Mouse (Mus musculus) urinary bladder, adult 2 months (tissue): ENCODE measurements at regions not wholly inside any gene's neighbourhood (a gene's known extent, or its start where the extent isn't known, plus 50 kb on each side); places are given as distances from the start of the nearest gene placed in this dataset.

Source experiments
- DNase-seq: peaks from one replicate; pipeline ENCODE4 v3.0.0; 2022; ENCODE audit warnings: low spot score

- no peak for DNase-seq
These were observed 247.6 kb upstream of the Habp2 start for GRCm38 (mm10) chr19:56039091-56040004.

DNA sequence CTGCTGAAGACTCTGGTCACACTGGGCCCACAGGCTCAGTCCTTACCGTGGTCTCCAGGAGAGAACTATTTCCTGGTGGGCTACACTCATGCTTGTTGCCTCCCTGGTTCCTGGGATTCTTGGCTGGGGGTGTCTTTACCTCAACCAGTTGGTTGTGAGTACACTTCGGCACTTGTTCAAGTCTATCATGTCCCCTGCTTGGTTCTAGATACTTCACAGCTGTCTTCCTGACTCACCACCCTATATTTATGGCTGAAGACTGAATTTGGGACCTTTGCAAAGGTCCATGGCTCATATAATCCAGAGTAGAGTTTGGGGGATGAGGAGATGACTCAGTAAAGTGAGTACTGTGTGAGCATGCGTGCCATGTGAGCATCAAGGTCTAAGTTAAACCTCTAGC lies 245.0 kb upstream of the Habp2 start:
- no peak for DNase-seq

GRCm38 (mm10) chr19:56046784-56047390 lies 240.1 kb upstream of the Habp2 start:
- DNase-seq, result no peak

- DNase-seq, result no peak
These were observed 232.8 kb upstream of the Habp2 start for GRCm38 (mm10) chr19:56054186-56054585.

GRCm38 (mm10) chr19:56056397-56056796 lies 230.5 kb upstream of the Habp2 start:
- no peak for DNase-seq

GRCm38 (mm10) chr19:56061882-56062540 lies 224.9 kb upstream of the Habp2 start:
- no peak for DNase-seq

DNA sequence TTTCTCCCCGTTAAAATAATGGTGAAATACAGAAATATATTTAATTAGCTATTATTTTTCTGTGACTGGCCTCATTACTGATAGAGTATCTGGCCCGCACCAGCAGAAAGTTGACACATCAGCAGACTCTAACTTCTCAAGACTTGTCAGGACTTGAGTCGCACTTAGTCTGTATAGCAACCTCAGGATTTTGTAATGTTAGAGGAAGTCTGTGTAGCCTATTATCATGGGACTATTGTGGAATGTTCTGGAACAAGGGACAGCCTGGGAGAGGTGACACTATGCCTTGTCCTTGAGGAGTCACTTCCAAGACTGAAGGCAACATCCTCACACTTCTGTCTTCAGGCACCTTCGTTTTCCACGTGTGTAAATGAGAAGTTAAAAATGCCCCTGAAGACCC lies 223.8 kb upstream of the Habp2 start:
- DNase-seq, result no peak

DNA sequence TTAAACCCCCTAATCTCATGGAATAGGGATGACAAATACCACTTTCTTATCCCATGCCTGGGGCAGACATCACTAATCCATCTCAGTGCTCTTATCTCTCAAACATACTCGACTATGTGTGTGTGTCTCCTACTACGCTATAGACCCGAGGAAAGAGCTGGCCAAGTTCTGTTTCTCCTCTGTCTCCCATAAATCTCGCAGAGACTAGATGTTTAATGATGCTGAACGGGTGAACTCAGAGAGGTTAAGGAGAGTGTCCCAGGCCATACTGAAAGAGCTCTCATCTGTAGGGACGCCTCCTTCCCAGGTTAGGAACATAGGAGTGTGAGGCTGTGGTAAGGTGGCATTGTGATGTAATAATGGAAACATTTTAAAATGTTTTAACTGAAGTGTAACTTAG lies 221.2 kb upstream of the Habp2 start:
- no peak for DNase-seq

GRCm38 (mm10) chr19:56068165-56068564 lies 218.8 kb upstream of the Habp2 start:
- DNase-seq, result no peak

DNA sequence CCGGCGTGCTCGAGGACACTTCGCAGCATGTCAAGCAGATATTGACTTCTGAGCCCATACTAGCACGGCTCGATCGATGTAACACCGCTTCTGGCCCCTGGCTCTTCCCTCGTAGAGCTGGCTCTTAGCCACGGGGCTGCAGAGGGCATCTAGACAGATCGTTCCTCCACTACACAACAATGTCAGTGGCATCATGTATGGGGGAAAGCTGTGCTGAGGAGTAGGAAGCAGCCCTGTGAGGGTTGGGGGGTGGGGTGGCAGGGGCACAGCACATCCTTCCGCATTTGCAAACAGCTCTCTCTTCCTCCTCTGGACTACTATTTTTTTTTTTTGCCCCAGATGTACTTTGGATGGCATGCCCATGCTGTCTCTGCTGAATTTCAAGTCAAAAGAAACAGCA lies 218.1 kb upstream of the Habp2 start:
- DNase-seq, result no peak

DNA sequence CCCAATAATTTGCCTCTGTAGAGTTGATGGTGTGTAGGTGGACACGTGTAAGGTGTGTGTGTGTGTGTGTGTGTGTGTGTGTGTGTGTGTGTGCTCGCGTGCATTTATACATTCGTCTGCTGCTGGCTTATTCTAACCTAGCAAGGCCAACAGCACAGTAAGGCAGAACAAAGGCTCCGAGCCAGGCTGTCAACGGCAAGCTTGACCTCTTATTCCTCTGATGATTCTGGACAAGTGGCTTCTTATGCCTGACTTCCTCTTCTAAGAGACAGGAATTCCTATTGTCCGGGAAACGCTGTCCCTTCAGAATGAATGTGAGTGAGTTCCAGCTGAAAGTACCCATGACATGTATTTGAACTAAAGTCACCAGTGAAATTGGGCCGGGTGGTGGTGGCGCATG lies 217.7 kb upstream of the Habp2 start:
- DNase-seq, result no peak

DNA sequence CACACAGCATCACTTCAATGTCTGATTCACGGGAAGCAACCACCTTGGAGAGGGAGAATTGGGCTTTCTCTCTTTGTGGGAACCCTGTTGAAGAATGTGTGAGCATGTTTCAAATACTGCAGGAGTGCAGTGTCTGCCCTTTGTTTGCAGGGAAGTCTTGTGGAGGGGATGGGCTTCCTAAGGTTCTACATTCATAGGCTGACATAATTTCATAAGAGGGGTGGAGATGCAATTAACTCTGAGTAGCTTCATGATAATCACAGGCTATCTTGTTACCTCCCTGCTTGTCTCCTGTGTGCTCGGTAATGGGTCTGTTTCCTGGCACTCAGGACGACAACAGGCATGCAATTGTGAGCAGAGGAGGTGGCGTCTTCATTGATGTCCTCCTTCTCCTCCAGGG lies 215.6 kb upstream of the Habp2 start:
- no peak for DNase-seq

DNA sequence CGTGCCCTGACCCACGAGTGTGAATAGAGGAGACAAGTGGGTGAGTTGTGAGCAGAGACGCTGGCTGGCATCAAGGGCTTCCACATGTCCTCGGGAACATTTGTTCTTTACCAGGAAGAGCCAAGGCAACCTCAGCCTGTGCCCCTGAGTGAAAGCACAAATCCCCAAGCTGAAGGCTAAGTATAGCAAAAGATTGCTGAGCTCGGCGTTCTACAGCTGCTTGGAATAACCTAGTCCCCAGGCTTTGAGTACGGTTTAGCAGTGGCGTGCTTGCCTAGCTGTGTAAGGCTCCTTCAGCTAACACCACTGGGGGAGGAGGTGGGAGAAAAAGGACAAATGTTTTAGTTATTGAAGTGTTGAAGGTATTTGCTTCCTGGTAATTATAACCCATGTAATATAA lies 210.8 kb upstream of the Habp2 start:
- peak; percentile 10 for DNase-seq

DNA sequence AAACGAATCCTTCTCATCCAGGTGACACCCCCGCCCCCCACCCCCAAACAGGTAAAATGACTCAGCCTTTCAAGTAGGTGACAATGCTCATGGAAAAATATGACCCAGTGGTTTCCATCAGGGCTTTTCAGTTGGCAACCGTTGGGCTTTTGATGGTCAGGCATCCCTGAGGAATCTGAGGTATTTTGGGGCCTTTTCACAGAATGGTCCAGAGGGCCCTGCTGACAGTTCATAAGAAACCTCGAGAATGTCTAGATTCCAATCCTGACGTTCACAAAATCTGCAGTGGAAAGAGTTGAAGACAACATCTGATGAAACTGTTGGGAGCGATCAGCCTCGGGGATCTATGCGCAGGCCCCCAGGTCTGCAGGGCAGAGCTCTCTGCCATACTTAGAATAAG lies 209.4 kb upstream of the Habp2 start:
- DNase-seq, result no peak

DNA sequence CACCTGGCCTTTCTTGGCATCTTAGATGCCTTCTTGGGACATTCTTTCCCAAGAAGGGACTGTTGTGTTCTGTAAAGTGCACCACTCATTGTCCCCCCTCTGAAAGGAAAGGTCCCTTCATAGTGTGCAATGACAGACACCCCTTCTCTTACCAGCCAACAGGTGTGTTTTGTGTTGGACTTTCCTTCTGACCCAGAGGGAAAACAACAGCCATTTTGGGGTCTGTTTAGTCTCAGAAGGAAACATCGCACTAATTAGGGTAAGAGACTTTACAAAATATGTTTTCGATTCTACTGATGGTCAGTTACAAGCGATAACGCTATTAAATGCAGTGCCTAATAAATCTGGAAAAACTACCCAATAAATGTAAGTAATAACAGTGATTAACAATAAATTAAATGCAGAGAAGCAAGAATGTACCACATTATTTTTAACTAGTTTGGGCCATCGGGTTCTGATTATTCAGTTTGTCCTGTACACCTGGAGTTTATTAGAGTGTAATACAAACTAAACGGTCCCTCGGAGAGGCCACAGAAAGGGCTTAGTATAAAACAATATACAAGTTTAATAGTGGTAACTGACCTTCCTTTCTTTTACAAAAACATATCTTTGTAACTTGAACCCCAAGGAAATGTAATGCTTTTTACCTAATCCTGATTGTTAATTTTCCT lies 200.4 kb upstream of the Habp2 start:
- DNase-seq, result no peak

- no peak for DNase-seq
These were observed 199.8 kb upstream of the Habp2 start for GRCm38 (mm10) chr19:56087127-56087526.

- DNase-seq, result no peak
These were observed 197.1 kb upstream of the Habp2 start for GRCm38 (mm10) chr19:56089795-56090375.

DNA sequence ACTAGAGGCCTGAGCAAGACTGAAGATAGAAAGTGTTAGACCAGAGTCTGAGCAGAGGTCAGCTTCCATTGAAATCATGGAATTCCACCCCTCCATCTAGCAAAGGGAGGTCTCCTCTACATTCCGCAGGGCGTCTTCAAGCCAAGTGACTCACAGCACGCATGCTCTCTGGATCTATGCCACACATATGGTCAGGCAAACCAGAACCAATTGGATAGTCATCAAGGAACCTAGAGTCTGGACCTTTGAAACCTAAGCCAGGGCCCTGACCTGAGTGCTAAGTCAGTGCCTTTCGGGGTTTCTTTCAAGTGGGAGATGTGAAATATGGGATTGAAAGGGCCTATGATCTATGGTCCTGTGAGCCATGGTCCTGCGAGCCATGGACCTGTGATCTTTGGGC lies 195.4 kb upstream of the Habp2 start:
- DNase-seq, result no peak

GRCm38 (mm10) chr19:56095873-56096272 lies 191.1 kb upstream of the Habp2 start:
- DNase-seq, result no peak

DNA sequence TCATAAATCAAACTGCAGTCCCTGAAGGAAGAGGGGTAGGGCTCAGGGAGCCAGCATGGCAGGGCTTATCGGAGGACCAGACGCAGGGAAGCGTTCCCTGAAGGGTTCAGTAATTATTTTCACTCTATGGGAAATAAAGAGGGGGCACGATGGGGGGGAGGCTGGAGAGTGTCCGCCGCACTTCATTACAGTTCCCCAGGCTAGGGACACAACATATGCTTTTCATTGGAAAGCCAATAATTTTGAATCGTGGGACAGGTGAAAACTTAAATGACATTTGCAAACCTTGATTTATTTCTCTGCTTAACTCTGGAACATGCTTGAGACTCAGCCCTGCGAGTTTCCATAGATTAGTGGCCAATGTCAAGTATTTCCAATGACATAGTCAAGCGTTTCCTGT lies 187.2 kb upstream of the Habp2 start:
- no peak for DNase-seq

DNA sequence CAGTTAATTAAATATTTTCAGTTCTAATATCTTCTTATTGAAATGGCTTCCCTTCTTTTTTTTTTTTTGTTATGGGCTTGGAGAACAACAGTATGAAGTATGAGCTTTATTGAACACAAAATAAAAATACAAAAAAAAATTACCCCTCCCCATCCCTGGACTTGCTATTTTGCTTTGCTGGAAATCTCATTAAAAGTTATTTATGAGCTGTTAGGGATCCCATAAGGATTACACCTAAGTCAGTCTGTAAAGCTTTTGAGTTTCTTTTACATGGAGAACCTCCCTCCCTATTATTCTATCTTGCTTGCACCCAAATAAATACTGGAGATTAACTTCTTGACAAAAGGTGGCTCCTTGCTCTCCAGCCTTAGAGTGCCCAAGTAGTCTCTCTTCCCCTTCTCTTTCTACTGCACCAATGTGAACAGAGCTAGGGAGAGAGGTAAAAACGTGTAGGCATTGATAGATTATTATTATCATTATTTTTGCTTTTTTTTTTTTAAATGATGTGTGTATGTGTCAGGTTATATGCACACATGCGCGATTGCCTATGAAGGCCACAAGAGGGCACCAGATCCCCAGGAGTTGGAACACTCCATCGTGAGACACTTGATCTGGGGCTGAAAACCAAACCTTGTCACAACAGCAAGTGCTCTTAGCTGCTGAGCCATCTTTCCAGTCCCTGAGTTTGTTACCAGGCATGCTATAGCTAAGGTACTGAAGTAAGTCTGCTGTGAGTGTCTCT lies 186.6 kb upstream of the Habp2 start:
- no peak for DNase-seq
